Comparison of ENCODE assay signal across 16 mouse cellular contexts in genomic region chrX:139797875-139798274, GRCm38 (mm10). TPM values are rescaled to one million over a fixed set of nuclear protein-coding genes. Genes with fewer than 3 reads are reported as not detected.
A peak's percentile ranks its signal among the peaks of the same experiment; 100 is the strongest.
DNase-seq lines count a peak whose midpoint lies in the region; ATAC-seq and TF ChIP-seq lines count a peak whose summit lies in the region.
"Had no signal": no experiment of that assay in that cellular context is flagged by ENCODE, and none has a peak within 500 bp of the region (broad histone marks: within the 10 kb centered on the region; RNA-seq: fewer than 3 reads in every experiment).

No protein-coding gene starts in this region.

- WGBS in kidney, adult 2 months, result 18% methylated on average over 9 of the region's 9 CpGs
- 81% methylated on average over 9 of the region's 9 CpGs for WGBS in hindbrain, embryonic 14.5 days

- H3K27ac ChIP-seq in kidney, adult 2 months (ENCODE audit: insufficient read depth, low read depth, low read length), result no peak overlapping the region
- H3K27ac ChIP-seq in hindbrain, embryonic 14.5 days, result no peak overlapping the region
- H3K27ac ChIP-seq: forebrain, embryonic 12.5 days; heart, adult 2 months; kidney, postnatal 0 days; limb, embryonic 12.5 days had no signal

- ATAC-seq in Patski, result peak; percentile 23
- no peak for ATAC-seq in hindbrain, embryonic 14.5 days (ENCODE audit: low FRiP score)
- ATAC-seq: liver, postnatal 0 days had no signal

- no peak for TF ChIP-seq CTCF in kidney, adult 2 months (conservative IDR thresholded peaks at IDR 0.05; ENCODE audit: insufficient read depth, insufficient read length, low read depth, low read length)
- TF ChIP-seq CTCF in Patski (IDR thresholded peaks at IDR 0.05), result no peak

- H3K9ac ChIP-seq in hindbrain, embryonic 14.5 days, result no peak overlapping the region
- H3K9ac ChIP-seq: forebrain, embryonic 12.5 days; limb, embryonic 12.5 days; liver, postnatal 0 days had no signal

- H3K4me2 ChIP-seq in hindbrain, embryonic 14.5 days (replicated peaks), result no peak overlapping the region
- H3K4me2 ChIP-seq: forebrain, embryonic 12.5 days; limb, embryonic 12.5 days had no signal

- peak; percentile 35 for DNase-seq in kidney, adult 2 months
- no peak for DNase-seq in kidney, adult 11 months
- DNase-seq in 3134 (ENCODE audit: extremely low read depth, insufficient read length, low spot score) (peak; percentile 5), Patski (ENCODE audit: low read depth, low spot score) (no peak)
- peak; percentile 48 to 64 for DNase-seq in kidney, postnatal 25 days
- no peak for DNase-seq in urinary bladder, postnatal 14 days (ENCODE audit: low spot score)
- no peak for DNase-seq in hindbrain, embryonic 14.5 days (ENCODE audit: low spot score)
- DNase-seq in right cerebral cortex, adult 18-20 months, result no peak
- DNase-seq: cerebellum, adult 2 months; heart, adult 2 months; heart, postnatal 4 days; liver, postnatal 0 days had no signal

- POLR2A ChIA-PET in Patski (lab: Charles Lee), result interaction anchor here (0.5 kb wide), 1 partner anchor 131 kb away, joined by 3 read pairs; no protein-coding TSS in a partner anchor

- peaks cover 2% of the 10 kb centered on the region; the same call in 1 of the 2 replicates for H3K4me1 ChIP-seq in kidney, adult 2 months (ENCODE audit: control insufficient read depth, insufficient read depth, low read length)
- H3K4me1 ChIP-seq in hindbrain, embryonic 14.5 days (replicated peaks; ENCODE audit: control insufficient read depth, insufficient read depth, low read length), result no peaks in the 10 kb centered on the region
- H3K4me1 ChIP-seq: forebrain, embryonic 12.5 days; limb, embryonic 12.5 days had no signal

- CTCF ChIA-PET in Patski (lab: Charles Lee), result no interaction called here

- no peaks in the 10 kb centered on the region for H3K27me3 ChIP-seq in kidney, adult 2 months (replicated peaks; ENCODE audit: control insufficient read depth, insufficient read depth, low read length)
- H3K27me3 ChIP-seq in Patski, result no peaks in the 10 kb centered on the region
- no peaks in the 10 kb centered on the region for H3K27me3 ChIP-seq in hindbrain, embryonic 14.5 days (ENCODE audit: control insufficient read depth, insufficient read depth, low read length)
- H3K27me3 ChIP-seq: forebrain, embryonic 12.5 days had no signal

- no peaks in the 10 kb centered on the region for H3K9me3 ChIP-seq in hindbrain, embryonic 14.5 days (ENCODE audit: control insufficient read depth, low read length)
- H3K9me3 ChIP-seq: forebrain, embryonic 12.5 days; limb, embryonic 12.5 days had no signal

- TF ChIP-seq POLR2A in kidney, adult 2 months (IDR thresholded peaks at IDR 0.05; ENCODE audit: low read depth, low read length), result no peak

- H3K4me3 ChIP-seq in kidney, adult 2 months (ENCODE audit: insufficient read depth, low read depth, low read length), result no peak overlapping the region
- H3K4me3 ChIP-seq in hindbrain, embryonic 14.5 days (replicated peaks; ENCODE audit: low read length), result no peak overlapping the region
- H3K4me3 ChIP-seq: forebrain, embryonic 12.5 days; heart, adult 2 months; limb, embryonic 12.5 days; myocyte had no signal

- H3K36me3 ChIP-seq in kidney, adult 2 months (ENCODE audit: control insufficient read depth, insufficient read depth, low read length), result no peaks in the 10 kb centered on the region
- H3K36me3 ChIP-seq in hindbrain, embryonic 14.5 days (replicated peaks; ENCODE audit: control insufficient read depth, insufficient read depth), result no peaks in the 10 kb centered on the region
- H3K36me3 ChIP-seq: forebrain, embryonic 12.5 days; limb, embryonic 12.5 days had no signal

- in situ Hi-C loops in Patski (cut with MboI; ENCODE audit: low pct_unique_long_range_greater_than_20kb), result no loop called here

RNA-seq across cellular contexts. Expression of gene Cldn2, which starts 2.8 kb away (rescaled TPM):
- polyA plus RNA-seq in kidney, adult 2 months (2012; rRNA removed), result 203 and 226 TPM in 2 replicates
- 119 TPM for polyA plus RNA-seq in Patski (2021)
- polyA plus RNA-seq in hindbrain, embryonic 14.5 days (2014; fragmentation: Nextera tagmentation; extraction: Ambion mirVana), result 0.83 and 1.2 TPM in 2 replicates
- polyA plus RNA-seq: limb, embryonic 12.5 days had no signal

RNA-seq across cellular contexts. Expression of gene Ripply1, which starts 15.7 kb away (rescaled TPM):
- polyA plus RNA-seq in kidney, adult 2 months (2012; rRNA removed), result 0.09 and 0.12 TPM in 2 replicates
- 13.6 TPM for polyA plus RNA-seq in Patski (2021)
- not detected in 2 replicates for polyA plus RNA-seq in hindbrain, embryonic 14.5 days (2014; fragmentation: Nextera tagmentation; extraction: Ambion mirVana)
- polyA plus RNA-seq: forebrain, embryonic 12.5 days; heart, adult 2 months; kidney, postnatal 0 days; limb, embryonic 12.5 days; liver, postnatal 0 days had no signal

Comparison
In these comparisons a context has a peak if more than half of its experiments do, and no peak if none do; other contexts are left out.
1. DNase-seq: peak in kidney, adult 2 months (single experiment), 3134 (single experiment) and kidney, postnatal 25 days (2 of 2); none in kidney, adult 11 months (single experiment), Patski (single experiment), urinary bladder, postnatal 14 days (single experiment), hindbrain, embryonic 14.5 days (single experiment) and right cerebral cortex, adult 18-20 months (single experiment).
2. RNA of gene Cldn2, which starts 2.8 kb away (polyA plus RNA-seq): 203 to 226 TPM in kidney, adult 2 months and 119 TPM in Patski (single experiment); 0.83 to 1.2 TPM in hindbrain, embryonic 14.5 days; every median in the first group is over 10 times any median in the second.
3. RNA of gene Ripply1, which starts 15.7 kb away (polyA plus RNA-seq): 13.6 TPM in Patski (single experiment); 0.09 to 0.12 TPM in kidney, adult 2 months and not detected in hindbrain, embryonic 14.5 days; every median in the first group is over 10 times any median in the second.